22 mouse cellular contexts compared by ENCODE assay signal in genomic region chr3:148237555-148237954, GRCm38 (mm10).
DNase-seq lines count a peak whose midpoint lies in the region; ATAC-seq and TF ChIP-seq lines count a peak whose summit lies in the region.
"Had no signal": no experiment of that assay in that cellular context is flagged by ENCODE, and none has a peak within 500 bp of the region (broad histone marks: within the 10 kb centered on the region; RNA-seq: fewer than 3 reads in every experiment).

No protein-coding gene starts in this region.

- peak; percentile 25; the same call in 1 of the 2 replicates for TF ChIP-seq CTCF in lung, postnatal 0 days (IDR thresholded peaks at IDR 0.05)

- TF ChIP-seq EP300 in lung, postnatal 0 days (IDR thresholded peaks at IDR 0.05), result no peak

- ATAC-seq in embryonic facial prominence, embryonic 14.5 days (ENCODE audit: low read depth), result no peak
- ATAC-seq in lung, postnatal 0 days, result peak; percentile 88
- ATAC-seq: hindbrain, embryonic 16.5 days; intestine, embryonic 16.5 days; midbrain, embryonic 15.5 days had no signal

- no peaks in the 10 kb centered on the region for H3K27me3 ChIP-seq in embryonic facial prominence, embryonic 14.5 days (replicated peaks; ENCODE audit: control insufficient read depth, insufficient read depth, low read length)
- H3K27me3 ChIP-seq in embryonic facial prominence, embryonic 10.5 days (replicated peaks; ENCODE audit: low read depth, poor library complexity, severe bottlenecking), result no peaks in the 10 kb centered on the region
- H3K27me3 ChIP-seq in lung, postnatal 0 days (replicated peaks; ENCODE audit: insufficient read depth, low read length), result no peaks in the 10 kb centered on the region
- H3K27me3 ChIP-seq: embryonic facial prominence, embryonic 15.5 days; heart, embryonic 15.5 days; midbrain, embryonic 15.5 days; neural tube, embryonic 12.5 days had no signal

- peak; percentile 16 for DNase-seq in embryonic facial prominence, embryonic 14.5 days (ENCODE audit: low spot score)
- DNase-seq in embryonic facial prominence, embryonic 10.5 days (ENCODE audit: low spot score), result no peak
- DNase-seq in left cerebral cortex, postnatal 4 days, result peak; percentile 6
- no peak for DNase-seq in left cerebral cortex, adult 18-20 months (ENCODE audit: low spot score in 2 of 2)
- DNase-seq in lung, postnatal 0 days (ENCODE audit: low spot score), result peak; percentile 76
- DNase-seq in lung, postnatal 25 days (ENCODE audit: low spot score), result no peak
- peak; percentile 9 for DNase-seq in testis, postnatal 14 days (ENCODE audit: low spot score)
- DNase-seq in spleen, postnatal 4 days (ENCODE audit: low spot score in 2 of 2), result no peak
- DNase-seq: adrenal gland, postnatal 10 days; cerebellum, adult 8-10 months; cerebellum, postnatal 36 days; embryo, embryonic 11 days; gastrocnemius, postnatal 36 days; kidney, adult 9 months; kidney, postnatal 25 days; layer of hippocampus, postnatal 36 days had no signal

- H3K4me3 ChIP-seq in embryonic facial prominence, embryonic 14.5 days (ENCODE audit: low read depth, low read length), result no peak overlapping the region
- no peak overlapping the region for H3K4me3 ChIP-seq in embryonic facial prominence, embryonic 10.5 days
- H3K4me3 ChIP-seq in lung, postnatal 0 days (ENCODE audit: low read depth, low read length), result no peak overlapping the region
- H3K4me3 ChIP-seq: embryonic facial prominence, embryonic 15.5 days; heart, embryonic 15.5 days; midbrain, embryonic 15.5 days; neural tube, embryonic 12.5 days had no signal

- WGBS in embryonic facial prominence, embryonic 14.5 days, result 69% methylated on average over 6 of the region's 6 CpGs
- WGBS in embryonic facial prominence, embryonic 10.5 days, result 83% methylated on average over 6 of the region's 6 CpGs
- WGBS in lung, postnatal 0 days, result 63% methylated on average over 6 of the region's 6 CpGs

- H3K27ac ChIP-seq in embryonic facial prominence, embryonic 14.5 days (replicated peaks; ENCODE audit: low read depth, low read length), result no peak overlapping the region
- no peak overlapping the region for H3K27ac ChIP-seq in embryonic facial prominence, embryonic 10.5 days (replicated peaks)
- H3K27ac ChIP-seq in lung, postnatal 0 days (ENCODE audit: low read length), result no peak overlapping the region
- H3K27ac ChIP-seq: embryonic facial prominence, embryonic 15.5 days; heart, embryonic 15.5 days; midbrain, embryonic 15.5 days; neural tube, embryonic 12.5 days had no signal

- H3K4me1 ChIP-seq in embryonic facial prominence, embryonic 14.5 days (ENCODE audit: control insufficient read depth, insufficient read depth, low read length), result no peaks in the 10 kb centered on the region
- H3K4me1 ChIP-seq in embryonic facial prominence, embryonic 10.5 days, result no peaks in the 10 kb centered on the region
- H3K4me1 ChIP-seq in lung, postnatal 0 days (ENCODE audit: insufficient read depth, low read depth, low read length), result no peaks in the 10 kb centered on the region
- H3K4me1 ChIP-seq: embryonic facial prominence, embryonic 15.5 days; heart, embryonic 15.5 days; midbrain, embryonic 15.5 days; neural tube, embryonic 12.5 days had no signal

- no peaks in the 10 kb centered on the region for H3K9me3 ChIP-seq in embryonic facial prominence, embryonic 14.5 days (ENCODE audit: control insufficient read depth, low read length)
- H3K9me3 ChIP-seq in embryonic facial prominence, embryonic 10.5 days, result no peaks in the 10 kb centered on the region
- no peaks in the 10 kb centered on the region for H3K9me3 ChIP-seq in lung, postnatal 0 days (ENCODE audit: low read length)
- H3K9me3 ChIP-seq: embryonic facial prominence, embryonic 15.5 days; heart, embryonic 15.5 days; midbrain, embryonic 15.5 days; neural tube, embryonic 12.5 days had no signal

- intact Hi-C loops in left cerebral cortex, postnatal 4 days (cut with DNase I), result no loop called here

- H3K4me2 ChIP-seq in embryonic facial prominence, embryonic 14.5 days (ENCODE audit: low read depth, low read length), result no peak overlapping the region
- H3K4me2 ChIP-seq in lung, postnatal 0 days (replicated peaks; ENCODE audit: low read depth, low read length), result no peak overlapping the region
- H3K4me2 ChIP-seq: embryonic facial prominence, embryonic 15.5 days; heart, embryonic 15.5 days; midbrain, embryonic 15.5 days; neural tube, embryonic 12.5 days had no signal

- no peak overlapping the region for H3K9ac ChIP-seq in embryonic facial prominence, embryonic 14.5 days (ENCODE audit: low read depth, low read length)
- H3K9ac ChIP-seq in lung, postnatal 0 days (replicated peaks; ENCODE audit: low read depth), result no peak overlapping the region
- H3K9ac ChIP-seq: embryonic facial prominence, embryonic 15.5 days; heart, embryonic 15.5 days; midbrain, embryonic 15.5 days; neural tube, embryonic 12.5 days had no signal

- no peaks in the 10 kb centered on the region for H3K36me3 ChIP-seq in embryonic facial prominence, embryonic 14.5 days (ENCODE audit: control insufficient read depth, insufficient read depth, low read length)
- H3K36me3 ChIP-seq in embryonic facial prominence, embryonic 10.5 days (replicated peaks), result no peaks in the 10 kb centered on the region
- H3K36me3 ChIP-seq in lung, postnatal 0 days (ENCODE audit: insufficient read depth, low read length), result no peaks in the 10 kb centered on the region
- H3K36me3 ChIP-seq: embryonic facial prominence, embryonic 15.5 days; heart, embryonic 15.5 days; midbrain, embryonic 15.5 days; neural tube, embryonic 12.5 days had no signal

Comparison
In these comparisons a context has a peak if more than half of its experiments do, and no peak if none do; other contexts are left out.
1. DNase-seq: peak in embryonic facial prominence, embryonic 14.5 days (single experiment), left cerebral cortex, postnatal 4 days (single experiment), lung, postnatal 0 days (single experiment) and testis, postnatal 14 days (single experiment); none in embryonic facial prominence, embryonic 10.5 days (single experiment), left cerebral cortex, adult 18-20 months (0 of 2), lung, postnatal 25 days (single experiment) and spleen, postnatal 4 days (0 of 2).